Mouse (Mus musculus) heart, embryonic 15.5 days (tissue): Measurements from ENCODE around the gene Armc12. TPM values are rescaled to one million over a fixed set of nuclear protein-coding genes. Genes with fewer than 3 reads are reported as not detected.

Experiments used
- ATAC-seq: fragments of 200-750 bp; cut with Nextera tagmentation; replicated peaks from 2 replicates; pipeline ENCODE4 v1.8.0; 2017; ENCODE audit warnings: low read depth, moderate TSS enrichment; ENCODE audit not compliant: insufficient number of reproducible peaks, insufficient read depth, low FRiP score
- H3K27ac ChIP-seq: fragments of 300-500 bp; sonication (generic); 2 replicates; pipeline ENCODE4 v1.5.1; 2015; ENCODE audit warnings: mild to moderate bottlenecking, inconsistent platforms
- H3K27me3 ChIP-seq: fragments of 300-500 bp; sonication (generic); 2 replicates; pipeline ENCODE4 v1.6.1; 2015; ENCODE audit warnings: inconsistent platforms
- H3K36me3 ChIP-seq: fragments of 300-500 bp; sonication (generic); 2 replicates; pipeline ENCODE4 v1.6.1; 2015; ENCODE audit warnings: mild to moderate bottlenecking, inconsistent platforms
- H3K4me1 ChIP-seq: fragments of 300-500 bp; sonication (generic); replicated peaks from 2 replicates; pipeline ENCODE4 v1.6.1; 2015; ENCODE audit warnings: inconsistent platforms
- H3K4me2 ChIP-seq: fragments of 300-500 bp; sonication (generic); 2 replicates; pipeline ENCODE4 v1.6.1; 2015; ENCODE audit warnings: inconsistent platforms, mild to moderate bottlenecking, moderate library complexity
- H3K4me3 ChIP-seq: fragments of 300-500 bp; sonication (generic); 2 replicates; pipeline ENCODE4 v1.5.1; 2015; ENCODE audit warnings: mild to moderate bottlenecking, inconsistent platforms
- H3K9ac ChIP-seq: fragments of 300-500 bp; sonication (generic); 2 replicates; pipeline ENCODE4 v1.6.1; 2015; ENCODE audit warnings: mild to moderate bottlenecking, inconsistent platforms
- H3K9me3 ChIP-seq: fragments of 300-500 bp; sonication (generic); replicated peaks from 2 replicates; pipeline ENCODE4 v1.6.1; 2016; ENCODE audit warnings: inconsistent platforms
- WGBS: fragments of 180-500 bp; shearing (Covaris S2); methylation state at CpG from one replicate; pipeline ENCODE4 v1.1.7; 2015; ENCODE audit warnings: mixed read lengths; 5-methylcytosine and 5-hydroxymethylcytosine counted together
- polyA plus RNA-seq: library from polyadenylated mRNA; unstranded; fragments of >200 nt; fragmentation: Nextera tagmentation; extraction: Ambion mirVana; gene quantifications from 2 replicates; pipeline ENCODE4 v1.2.1, GENCODE M21; 2015

Gene Armc12
- polyA plus RNA-seq, 1 experiment from 2014 or later: not detected

DNA sequence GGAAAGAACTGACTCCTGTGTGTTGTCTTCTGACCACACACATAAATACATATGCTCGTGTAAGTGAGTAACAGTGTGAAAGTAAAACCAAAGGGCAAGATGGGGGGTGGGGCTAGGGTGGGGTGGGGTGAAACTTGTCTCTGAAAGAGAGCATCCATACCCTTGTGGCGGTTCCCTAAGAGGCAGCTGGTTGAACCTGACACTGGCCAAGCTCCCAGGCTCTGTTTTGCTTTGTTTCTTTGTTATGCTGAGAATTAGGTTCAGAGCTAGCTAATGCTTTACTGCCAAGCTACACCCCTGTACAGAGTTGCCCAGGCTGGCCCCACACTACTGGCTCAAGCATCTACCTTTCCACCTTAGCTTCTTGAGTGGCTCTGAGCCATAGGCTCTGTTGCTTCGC, 30.1 kb upstream of the Armc12 start:
- no peaks in the 10 kb centered on the region for H3K27me3 ChIP-seq
- WGBS: 72% methylated on average over 3 of the region's 3 CpGs
- no peak overlapping the region for H3K4me2 ChIP-seq
- H3K36me3 ChIP-seq: no peaks in the 10 kb centered on the region
- H3K4me3 ChIP-seq: no peak overlapping the region
- H3K4me1 ChIP-seq: no peaks in the 10 kb centered on the region
- H3K9ac ChIP-seq: no peak overlapping the region
- no peaks in the 10 kb centered on the region for H3K9me3 ChIP-seq
- H3K27ac ChIP-seq: no peak overlapping the region
- no peak for ATAC-seq

- Histone ChIP-seq H3K27ac (no peak overlapping the region), H3K36me3 (no peaks in the 10 kb centered on the region), H3K27me3 (no peaks in the 10 kb centered on the region), H3K9ac (no peak overlapping the region), H3K4me2 (no peak overlapping the region), H3K9me3 (no peaks in the 10 kb centered on the region), H3K4me1 (peaks cover 7% of the 10 kb centered on the region; the same call in 1 of the 2 replicates), H3K4me3 (no peak overlapping the region)
- WGBS: 43% methylated on average over 7 of the region's 7 CpGs
- no peak for ATAC-seq
Measured at GRCm38 (mm10) chr17:28502196-28502821, 28.3 kb upstream of the Armc12 start.

DNA sequence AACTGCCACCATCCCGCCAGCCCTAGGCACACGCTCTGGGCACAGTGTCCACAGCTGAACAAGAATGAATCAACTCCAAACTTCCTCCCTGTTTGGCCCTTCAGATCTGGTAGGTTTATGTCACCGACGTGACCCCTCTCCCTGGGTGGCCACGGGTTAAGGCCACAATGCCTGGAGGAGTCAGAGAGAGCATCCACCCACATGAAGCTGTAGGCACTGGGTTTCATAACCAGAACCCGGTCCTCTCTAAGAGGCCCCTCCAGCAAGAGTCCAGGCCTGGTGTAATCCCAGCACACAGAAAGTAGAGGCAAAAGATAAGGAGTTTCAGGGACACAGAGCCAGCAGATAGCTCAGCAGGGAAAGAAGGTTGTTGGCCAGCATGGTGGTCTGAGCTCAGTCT, 26.4 kb upstream of the Armc12 start:
- Histone ChIP-seq H3K4me3 (no peak overlapping the region), H3K27me3 (no peaks in the 10 kb centered on the region), H3K9ac (no peak overlapping the region), H3K27ac (no peak overlapping the region), H3K36me3 (no peaks in the 10 kb centered on the region), H3K9me3 (no peaks in the 10 kb centered on the region), H3K4me2 (no peak overlapping the region), H3K4me1 (peaks cover 12% of the 10 kb centered on the region)
- 84% methylated on average over 6 of the region's 6 CpGs for WGBS
- no peak for ATAC-seq

DNA sequence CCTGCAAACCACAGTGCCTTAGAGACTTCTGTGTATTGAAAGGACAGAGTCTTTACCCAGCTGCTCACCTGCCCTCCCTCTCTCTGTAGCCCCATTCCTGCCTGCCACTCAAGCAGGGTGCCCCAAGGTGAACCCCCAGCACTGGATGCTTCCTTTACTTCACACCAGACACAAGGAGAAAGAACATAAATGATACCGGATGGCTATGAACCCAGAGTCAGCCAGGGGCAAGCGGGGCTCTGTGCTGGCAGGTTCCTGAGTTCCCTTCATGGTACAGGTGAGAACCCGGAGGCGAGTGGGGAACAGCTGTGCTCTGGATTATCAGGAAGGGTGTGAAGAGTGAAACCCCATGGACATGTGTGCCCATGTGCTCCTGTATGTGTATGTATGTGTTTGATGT, 25.0 kb upstream of the Armc12 start:
- no peaks in the 10 kb centered on the region for H3K36me3 ChIP-seq
- H3K4me3 ChIP-seq: no peak overlapping the region
- no peak for ATAC-seq
- H3K9ac ChIP-seq: no peak overlapping the region
- H3K27ac ChIP-seq: no peak overlapping the region
- 84% methylated on average over 4 of the region's 4 CpGs for WGBS
- peaks cover 17% of the 10 kb centered on the region for H3K4me1 ChIP-seq
- no peaks in the 10 kb centered on the region for H3K27me3 ChIP-seq
- no peak overlapping the region for H3K4me2 ChIP-seq
- H3K9me3 ChIP-seq: no peaks in the 10 kb centered on the region

DNA sequence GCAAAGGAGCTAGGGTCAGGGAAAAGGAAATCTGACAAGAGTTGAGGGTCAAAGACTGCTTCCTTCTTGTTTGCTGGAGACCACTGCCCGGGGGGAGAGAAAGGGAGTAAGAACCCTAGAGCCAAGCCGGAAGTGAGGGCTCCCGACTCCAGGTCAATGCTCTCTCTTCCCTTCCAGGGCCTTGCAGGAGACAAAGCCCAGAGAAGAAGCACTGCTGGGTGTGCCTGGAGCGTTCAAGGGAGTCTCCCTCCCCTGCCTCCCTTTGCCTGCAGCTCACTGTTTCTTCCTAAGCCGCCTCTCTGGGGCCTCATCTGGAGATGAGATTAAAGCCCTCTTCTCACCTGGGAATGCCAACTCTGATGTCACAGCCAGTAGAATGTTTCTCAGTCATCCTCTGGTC, 23.7 kb upstream of the Armc12 start:
- no peaks in the 10 kb centered on the region for H3K27me3 ChIP-seq
- no peaks in the 10 kb centered on the region for H3K9me3 ChIP-seq
- peak overlapping the region; percentile 40 for H3K27ac ChIP-seq
- no peaks in the 10 kb centered on the region for H3K36me3 ChIP-seq
- WGBS: 20% methylated on average over 5 of the region's 5 CpGs
- H3K9ac ChIP-seq: no peak overlapping the region
- H3K4me1 ChIP-seq: peaks cover 23% of the 10 kb centered on the region
- peak overlapping the region; percentile 10; the same call in 1 of the 2 replicates for H3K4me3 ChIP-seq
- peak overlapping the region; percentile 10; the same call in 1 of the 2 replicates for H3K4me2 ChIP-seq
- ATAC-seq: no peak

DNA sequence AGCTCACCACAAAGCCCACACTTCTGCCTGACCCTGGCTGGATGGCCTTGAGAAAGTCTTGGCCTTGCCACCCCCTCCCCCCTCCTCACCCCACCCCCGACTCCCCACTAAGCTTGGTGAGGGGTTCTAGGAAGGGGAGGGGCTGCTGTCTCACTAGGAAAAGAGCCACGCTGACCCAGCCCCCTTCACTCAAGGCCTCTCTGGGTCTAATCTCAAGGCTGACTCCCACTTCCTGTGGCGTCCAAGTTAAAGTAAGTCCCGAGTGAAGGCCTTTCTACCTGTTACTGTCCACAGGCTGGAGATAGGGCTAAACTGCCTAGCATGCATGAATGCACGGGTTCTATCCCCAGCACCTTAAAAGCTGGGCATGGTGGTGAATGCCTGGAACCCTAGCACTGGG, 23.1 kb upstream of the Armc12 start:
- 25% methylated on average over 5 of the region's 5 CpGs for WGBS
- Histone ChIP-seq H3K4me1 (peaks cover 29% of the 10 kb centered on the region), H3K9ac (no peak overlapping the region), H3K27me3 (no peaks in the 10 kb centered on the region), H3K4me2 (peak overlapping the region; percentile 18; the same call in 1 of the 2 replicates), H3K4me3 (0 out of 2 replicates have a peak overlapping the region, but pooled peaks have one; percentile 10), H3K9me3 (no peaks in the 10 kb centered on the region), H3K36me3 (no peaks in the 10 kb centered on the region), H3K27ac (peak overlapping the region; percentile 40; the same call in 1 of the 2 replicates)
- ATAC-seq: no peak

DNA sequence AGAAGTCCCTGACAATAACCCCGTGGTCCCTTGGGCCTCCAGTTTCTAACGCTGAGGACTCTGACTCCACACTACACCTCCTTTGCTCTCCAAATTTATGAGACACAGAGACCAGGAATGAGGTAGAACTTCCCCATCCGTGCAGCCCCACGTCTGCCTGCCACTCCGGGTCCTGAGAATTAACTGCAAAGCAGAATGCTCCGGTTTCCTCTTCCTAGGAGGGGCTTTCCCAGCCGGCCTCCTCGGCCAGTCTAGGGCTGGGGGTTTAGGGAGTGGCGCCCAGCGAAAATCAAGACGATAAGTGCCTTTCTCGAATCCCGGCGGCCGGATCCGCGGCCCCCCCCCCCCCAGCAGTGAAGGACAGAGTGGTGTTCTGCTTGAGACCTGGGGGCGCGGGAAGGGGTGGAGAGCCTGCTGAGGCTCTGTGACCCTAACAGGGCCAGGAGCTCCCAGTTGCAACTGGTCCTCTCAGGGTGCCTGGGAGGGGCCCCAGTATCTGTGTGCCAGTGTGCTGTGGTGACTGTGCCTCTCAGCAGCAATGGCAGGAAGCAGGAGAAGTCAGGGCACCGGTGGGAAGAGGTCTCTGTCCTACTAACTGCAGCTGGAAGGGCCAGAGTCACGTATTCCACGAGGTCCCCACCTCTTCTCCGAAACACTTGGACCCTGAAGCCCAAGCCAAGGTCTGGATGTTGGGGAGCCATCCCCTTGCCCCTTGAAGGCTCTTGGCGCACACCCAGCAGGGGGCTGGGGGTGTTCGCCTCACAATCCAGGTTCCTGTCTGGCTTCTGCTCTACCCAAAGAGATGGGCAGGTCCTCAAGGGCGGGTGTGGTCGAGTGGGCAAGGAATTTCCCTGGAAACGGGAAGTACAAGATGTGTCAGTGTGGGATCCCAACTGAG, 19.9 kb upstream of the Armc12 start:
- H3K4me2 ChIP-seq: peak overlapping the region; percentile 69
- peak overlapping the region; percentile 35 for H3K4me3 ChIP-seq
- H3K27me3 ChIP-seq: no peaks in the 10 kb centered on the region; the same call in 1 of the 2 replicates
- no peaks in the 10 kb centered on the region for H3K36me3 ChIP-seq
- WGBS: 5% methylated on average over 28 of the region's 28 CpGs
- H3K9me3 ChIP-seq: no peaks in the 10 kb centered on the region
- peaks cover 46% of the 10 kb centered on the region for H3K4me1 ChIP-seq
- H3K27ac ChIP-seq: peak overlapping the region; percentile 25; the same call in 1 of the 2 replicates
- H3K9ac ChIP-seq: peak overlapping the region; percentile 40; the same call in 1 of the 2 replicates
- ATAC-seq: peak; percentile 25; the same call in 1 of the 2 replicates

- H3K9me3 ChIP-seq: no peaks in the 10 kb centered on the region
- peaks cover 48% of the 10 kb centered on the region for H3K4me1 ChIP-seq
- ATAC-seq: no peak
- no peak overlapping the region for H3K4me2 ChIP-seq
- no peak overlapping the region for H3K9ac ChIP-seq
- no peak overlapping the region for H3K4me3 ChIP-seq
- H3K27ac ChIP-seq: peak overlapping the region; percentile 20; the same call in 1 of the 2 replicates
- 39% methylated on average over 9 of the region's 9 CpGs for WGBS
- H3K36me3 ChIP-seq: no peaks in the 10 kb centered on the region
- H3K27me3 ChIP-seq: peaks cover 2% of the 10 kb centered on the region; the same call in 1 of the 2 replicates
Measured at GRCm38 (mm10) chr17:28511616-28512541, 18.7 kb upstream of the Armc12 start.

DNA sequence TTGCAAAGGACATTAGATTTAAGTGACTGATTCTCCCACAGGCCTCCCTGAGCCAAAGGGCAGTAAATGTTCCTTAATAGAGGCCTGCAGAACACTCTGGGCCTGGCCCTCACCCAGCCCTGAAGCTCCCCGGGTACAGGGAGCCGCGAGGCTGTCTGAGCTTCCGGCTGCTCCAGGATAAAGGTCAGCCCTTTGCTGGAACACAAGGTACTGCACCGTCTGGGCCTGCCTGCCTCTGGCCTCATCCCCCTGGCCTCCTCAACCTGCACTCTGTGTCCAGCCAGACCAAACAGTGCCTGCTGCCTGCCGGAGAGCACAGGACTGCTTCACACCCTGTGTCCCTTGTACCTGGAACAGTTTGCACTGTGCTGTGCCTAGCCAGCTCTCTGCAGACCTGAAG, 17.9 kb upstream of the Armc12 start:
- no peaks in the 10 kb centered on the region for H3K9me3 ChIP-seq
- peak overlapping the region; percentile 20; the same call in 1 of the 2 replicates for H3K27ac ChIP-seq
- no peak for ATAC-seq
- peaks cover 49% of the 10 kb centered on the region for H3K4me1 ChIP-seq
- no peak overlapping the region for H3K9ac ChIP-seq
- H3K36me3 ChIP-seq: no peaks in the 10 kb centered on the region
- peaks cover 4% of the 10 kb centered on the region; the same call in 1 of the 2 replicates for H3K27me3 ChIP-seq
- H3K4me2 ChIP-seq: no peak overlapping the region
- H3K4me3 ChIP-seq: no peak overlapping the region
- WGBS: 39% methylated on average over 6 of the region's 6 CpGs

DNA sequence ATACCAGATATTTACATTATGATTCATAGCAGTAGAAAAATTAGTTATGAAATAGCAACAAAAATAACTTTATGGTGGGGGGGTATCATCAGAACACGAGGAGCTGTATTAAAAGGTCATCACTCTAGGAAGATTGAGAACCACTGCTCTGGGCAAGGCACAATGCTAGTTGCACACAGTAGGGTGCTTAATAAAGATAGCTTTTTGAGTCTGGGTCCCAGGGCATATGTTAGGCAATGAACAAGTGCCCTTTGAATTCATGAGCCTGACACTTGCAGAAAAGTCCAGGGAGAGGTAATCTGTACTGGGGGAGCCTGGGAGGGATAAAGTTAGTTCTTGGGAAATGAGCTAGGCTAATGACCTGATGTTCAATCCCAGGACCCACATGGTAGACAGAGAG, 17.3 kb upstream of the Armc12 start:
- no peak overlapping the region for H3K4me2 ChIP-seq
- no peak overlapping the region; the same call in 1 of the 2 replicates for H3K27ac ChIP-seq
- H3K4me1 ChIP-seq: peaks cover 52% of the 10 kb centered on the region
- no peak overlapping the region for H3K4me3 ChIP-seq
- peaks cover 4% of the 10 kb centered on the region; the same call in 1 of the 2 replicates for H3K27me3 ChIP-seq
- H3K9me3 ChIP-seq: no peaks in the 10 kb centered on the region
- H3K36me3 ChIP-seq: no peaks in the 10 kb centered on the region
- WGBS: 55% methylated on average over 1 of the region's 1 CpGs
- ATAC-seq: no peak
- H3K9ac ChIP-seq: no peak overlapping the region
